Mouse (Mus musculus): ENCODE measurements around the gene Kat7. TPM values are rescaled to one million over a fixed set of nuclear protein-coding genes. Genes with fewer than 3 reads are reported as not detected.
A peak's percentile ranks its signal among the peaks of the same experiment; 100 is the strongest.

The Kat7 gene
- polyA plus RNA-seq, 2 experiments, result 49.7 to 58.5 TPM

DNA sequence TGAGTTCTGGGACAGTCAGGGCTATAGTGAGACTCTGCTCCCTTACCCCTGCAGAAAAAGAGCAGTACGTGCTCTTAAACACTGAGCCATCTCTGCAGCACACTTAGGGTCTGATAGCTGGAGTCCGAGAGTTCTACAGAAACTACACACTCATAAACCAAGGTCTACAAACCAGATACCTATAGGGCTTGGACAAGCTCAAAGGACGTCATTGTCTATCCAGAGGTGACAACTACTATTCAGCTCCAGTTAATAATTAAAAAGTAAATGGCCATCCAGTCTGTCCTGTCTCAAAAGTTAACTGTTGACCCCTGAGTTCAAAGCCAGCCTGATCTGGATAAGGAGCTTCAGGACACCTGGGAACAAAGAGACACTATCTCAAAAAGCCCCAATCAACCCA, 8.3 kb downstream of the Kat7 start:
- Histone ChIP-seq H3K27me3 (ENCODE audit: control insufficient read depth, insufficient read depth, low read length) (no peaks in the 10 kb centered on the region), H3K27ac (replicated peaks; ENCODE audit: low read depth, low read length) (no peak overlapping the region)
- ATAC-seq (ENCODE audit: low FRiP score, low read depth), result no peak

DNA sequence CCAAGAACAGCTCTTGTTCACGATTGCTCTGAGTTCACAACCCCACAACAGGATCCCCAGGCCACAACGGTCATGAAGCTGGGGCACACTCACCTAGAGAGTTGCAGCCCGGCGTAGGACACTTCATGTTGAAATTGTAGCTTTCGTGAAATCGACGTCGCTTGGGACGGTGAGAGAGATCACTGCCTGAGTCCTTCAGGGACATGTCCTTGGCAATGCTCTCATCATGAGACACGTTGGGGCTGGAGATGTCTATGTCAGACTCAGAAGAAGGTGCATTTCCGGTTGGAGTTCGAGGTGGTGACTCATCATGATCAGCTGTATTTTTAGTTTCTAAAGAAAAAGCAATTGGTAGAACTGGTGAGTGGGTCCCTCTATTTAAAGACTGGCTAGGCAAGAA, 10.2 kb downstream of the Kat7 start:
- H3K27ac ChIP-seq (replicated peaks; ENCODE audit: low read depth, low read length), result no peak overlapping the region
- no peak for TF ChIP-seq POLR2A (IDR thresholded peaks at IDR 0.05; ENCODE audit: borderline replicate concordance, extremely low read depth, insufficient read depth, insufficient read length)
- H3K9me3 ChIP-seq (ENCODE audit: control insufficient read depth, low read length), result no peaks in the 10 kb centered on the region
- no peak overlapping the region for H3K9ac ChIP-seq (ENCODE audit: low read depth, low read length, severe bottlenecking)
- H3K4me3 ChIP-seq (replicated peaks; ENCODE audit: low read length), result no peak overlapping the region
- ATAC-seq (ENCODE audit: low FRiP score, low read depth) (no peak), DNase-seq (ENCODE audit: low spot score) (no peak)
- H3K36me3 ChIP-seq (ENCODE audit: control insufficient read depth, insufficient read depth, low read length), result peaks cover 70% of the 10 kb centered on the region
- 89% methylated on average over 12 of the region's 12 CpGs for WGBS
- no peaks in the 10 kb centered on the region for H3K27me3 ChIP-seq (ENCODE audit: control insufficient read depth, insufficient read depth, low read length)
- H3K4me1 ChIP-seq (ENCODE audit: control insufficient read depth, insufficient read depth, low read length), result no peaks in the 10 kb centered on the region
- no peak overlapping the region for H3K4me2 ChIP-seq (replicated peaks; ENCODE audit: low read depth, low read length, severe bottlenecking)

More for the DNA sequence above, 8.3 kb downstream of the Kat7 start:
- no peak for DNase-seq (ENCODE audit: low spot score)
- TF ChIP-seq POLR2A (IDR thresholded peaks at IDR 0.05; ENCODE audit: borderline replicate concordance, extremely low read depth, insufficient read depth, insufficient read length), result no peak
- H3K36me3 ChIP-seq (ENCODE audit: control insufficient read depth, insufficient read depth, low read length), result peaks cover 77% of the 10 kb centered on the region
- 92% methylated on average over 3 of the region's 3 CpGs for WGBS
- H3K4me1 ChIP-seq (ENCODE audit: control insufficient read depth, insufficient read depth, low read length), result no peaks in the 10 kb centered on the region
- H3K9me3 ChIP-seq (ENCODE audit: control insufficient read depth, low read length), result no peaks in the 10 kb centered on the region
- H3K4me2 ChIP-seq (replicated peaks; ENCODE audit: low read depth, low read length, severe bottlenecking), result no peak overlapping the region
- H3K9ac ChIP-seq (ENCODE audit: low read depth, low read length, severe bottlenecking), result no peak overlapping the region
- H3K4me3 ChIP-seq (replicated peaks; ENCODE audit: low read length), result no peak overlapping the region

DNA sequence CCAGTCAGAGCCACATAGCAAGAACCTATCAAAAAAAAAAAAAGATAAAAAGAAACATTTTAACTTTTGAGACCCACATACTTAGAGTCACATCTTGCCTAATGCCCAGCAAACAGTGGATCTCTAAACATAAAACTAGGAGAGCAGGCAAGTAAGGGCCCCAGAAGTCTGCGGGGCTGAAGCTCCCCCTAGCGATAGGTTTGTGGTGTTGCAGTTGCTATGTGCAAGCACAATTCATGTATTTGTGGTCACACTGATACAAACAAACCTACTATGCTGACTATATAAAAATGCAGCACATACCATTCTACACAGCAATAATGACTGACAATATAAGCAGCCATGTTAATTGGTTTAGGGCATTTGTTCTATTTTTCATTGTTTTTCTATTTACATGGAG, 11.9 kb downstream of the Kat7 start:
- Histone ChIP-seq H3K9ac (ENCODE audit: low read depth, low read length, severe bottlenecking) (no peak overlapping the region), H3K36me3 (ENCODE audit: control insufficient read depth, insufficient read depth, low read length) (peaks cover 80% of the 10 kb centered on the region), H3K9me3 (ENCODE audit: control insufficient read depth, low read length) (no peaks in the 10 kb centered on the region), H3K4me2 (replicated peaks; ENCODE audit: low read depth, low read length, severe bottlenecking) (no peak overlapping the region), H3K27ac (replicated peaks; ENCODE audit: low read depth, low read length) (no peak overlapping the region), H3K27me3 (ENCODE audit: control insufficient read depth, insufficient read depth, low read length) (no peaks in the 10 kb centered on the region), H3K4me3 (replicated peaks; ENCODE audit: low read length) (no peak overlapping the region), H3K4me1 (ENCODE audit: control insufficient read depth, insufficient read depth, low read length) (no peaks in the 10 kb centered on the region)
- WGBS, result 26% methylated on average over 2 of the region's 2 CpGs
- DNase-seq (ENCODE audit: low spot score) (peak; percentile 35), ATAC-seq (ENCODE audit: low FRiP score, low read depth) (no peak)
- no peak for TF ChIP-seq POLR2A (IDR thresholded peaks at IDR 0.05; ENCODE audit: borderline replicate concordance, extremely low read depth, insufficient read depth, insufficient read length)

DNA sequence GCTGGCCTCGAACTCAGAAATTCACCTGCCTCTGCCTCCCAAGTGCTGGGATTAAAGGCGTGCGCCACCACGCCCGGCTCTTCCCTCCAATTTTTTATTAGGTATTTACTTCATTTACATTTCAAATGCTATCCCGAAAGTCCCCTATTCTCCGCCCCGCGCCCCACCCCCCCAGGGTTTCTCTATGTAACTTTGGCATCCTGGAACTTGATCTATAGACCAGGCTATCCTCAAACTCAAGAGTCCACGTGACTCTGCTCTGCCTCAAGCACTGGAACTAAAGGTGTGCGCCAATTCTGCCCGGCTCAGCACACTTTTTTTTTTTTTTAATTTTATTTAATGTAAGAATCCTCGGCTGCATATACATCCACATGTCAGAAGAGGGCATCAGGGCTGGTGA, 14.3 kb downstream of the Kat7 start:
- no peak for TF ChIP-seq POLR2A (IDR thresholded peaks at IDR 0.05; ENCODE audit: borderline replicate concordance, extremely low read depth, insufficient read depth, insufficient read length)
- Histone ChIP-seq H3K27ac (replicated peaks; ENCODE audit: low read depth, low read length) (no peak overlapping the region), H3K4me2 (replicated peaks; ENCODE audit: low read depth, low read length, severe bottlenecking) (no peak overlapping the region), H3K4me1 (ENCODE audit: control insufficient read depth, insufficient read depth, low read length) (no peaks in the 10 kb centered on the region), H3K9me3 (ENCODE audit: control insufficient read depth, low read length) (no peaks in the 10 kb centered on the region), H3K36me3 (ENCODE audit: control insufficient read depth, insufficient read depth, low read length) (peaks cover 77% of the 10 kb centered on the region), H3K27me3 (ENCODE audit: control insufficient read depth, insufficient read depth, low read length) (no peaks in the 10 kb centered on the region), H3K4me3 (replicated peaks; ENCODE audit: low read length) (no peak overlapping the region), H3K9ac (ENCODE audit: low read depth, low read length, severe bottlenecking) (no peak overlapping the region)
- DNase-seq (ENCODE audit: low spot score) (no peak), ATAC-seq (ENCODE audit: low FRiP score, low read depth) (no peak)
- 94% methylated on average over 13 of the region's 13 CpGs for WGBS

DNA sequence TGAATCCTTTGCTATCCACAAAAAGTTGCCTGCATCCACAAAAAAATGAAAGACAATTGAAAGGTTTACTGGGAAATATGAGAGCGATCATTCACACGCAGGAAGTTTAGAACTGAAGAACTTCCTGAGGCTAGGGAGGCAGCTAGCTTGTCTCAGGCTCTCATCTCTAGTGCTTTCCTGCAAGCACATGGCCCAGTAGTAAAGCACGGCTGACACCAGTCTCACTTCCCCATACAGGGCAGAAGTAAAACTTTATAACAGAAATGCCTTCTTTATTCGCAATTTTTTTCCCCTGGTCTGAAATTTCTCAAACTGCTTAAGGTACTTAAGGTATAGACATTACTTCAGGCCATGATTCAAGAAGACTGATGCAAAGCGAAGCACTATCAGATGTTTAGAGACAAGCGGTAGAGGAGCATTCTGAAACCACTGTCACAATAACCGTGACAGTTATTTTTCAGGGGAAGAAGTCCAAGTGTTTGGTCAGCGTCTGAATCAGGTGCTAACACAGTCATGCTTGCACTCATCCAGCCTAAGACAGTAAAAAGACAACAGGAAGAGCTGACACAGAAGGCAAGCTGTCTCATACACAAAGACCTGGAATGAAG, 16.9 kb downstream of the Kat7 start:
- no peak for ATAC-seq (ENCODE audit: low FRiP score, low read depth)
- no peaks in the 10 kb centered on the region for H3K9me3 ChIP-seq (ENCODE audit: control insufficient read depth, low read length)
- WGBS, result 82% methylated on average over 8 of the region's 8 CpGs
- DNase-seq (ENCODE audit: low spot score), result no peak
- H3K4me2 ChIP-seq (replicated peaks; ENCODE audit: low read depth, low read length, severe bottlenecking), result no peak overlapping the region
- H3K27ac ChIP-seq (replicated peaks; ENCODE audit: low read depth, low read length), result no peak overlapping the region
- peaks cover 78% of the 10 kb centered on the region for H3K36me3 ChIP-seq (ENCODE audit: control insufficient read depth, insufficient read depth, low read length)
- H3K4me1 ChIP-seq (ENCODE audit: control insufficient read depth, insufficient read depth, low read length), result no peaks in the 10 kb centered on the region
- no peak overlapping the region for H3K9ac ChIP-seq (ENCODE audit: low read depth, low read length, severe bottlenecking)
- no peak overlapping the region for H3K4me3 ChIP-seq (replicated peaks; ENCODE audit: low read length)
- TF ChIP-seq POLR2A (IDR thresholded peaks at IDR 0.05; ENCODE audit: borderline replicate concordance, extremely low read depth, insufficient read depth, insufficient read length), result no peak
- no peaks in the 10 kb centered on the region for H3K27me3 ChIP-seq (ENCODE audit: control insufficient read depth, insufficient read depth, low read length)

DNA sequence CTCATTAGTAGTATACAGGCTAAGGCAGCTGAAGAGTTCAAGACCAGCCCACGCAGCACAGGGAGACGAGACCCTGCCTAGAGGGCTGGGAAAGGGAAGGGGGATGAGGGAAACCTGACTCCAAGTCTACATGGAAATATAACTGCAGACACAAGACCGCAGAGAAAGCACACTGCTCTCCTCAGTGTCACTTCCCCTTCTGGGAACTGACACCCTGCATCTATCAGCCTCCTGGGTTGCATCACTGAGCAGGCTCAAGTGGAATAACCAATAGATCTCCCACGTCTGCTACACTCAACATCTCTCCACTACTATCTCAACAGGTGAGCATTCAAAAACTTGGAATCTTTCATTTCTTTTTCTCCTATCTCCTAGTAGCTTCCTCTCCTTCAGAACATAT, 18.0 kb downstream of the Kat7 start:
- Histone ChIP-seq H3K27ac (replicated peaks; ENCODE audit: low read depth, low read length) (no peak overlapping the region), H3K4me2 (replicated peaks; ENCODE audit: low read depth, low read length, severe bottlenecking) (no peak overlapping the region), H3K36me3 (ENCODE audit: control insufficient read depth, insufficient read depth, low read length) (peaks cover 76% of the 10 kb centered on the region), H3K27me3 (ENCODE audit: control insufficient read depth, insufficient read depth, low read length) (no peaks in the 10 kb centered on the region), H3K9me3 (ENCODE audit: control insufficient read depth, low read length) (no peaks in the 10 kb centered on the region), H3K9ac (ENCODE audit: low read depth, low read length, severe bottlenecking) (no peak overlapping the region), H3K4me1 (ENCODE audit: control insufficient read depth, insufficient read depth, low read length) (no peaks in the 10 kb centered on the region), H3K4me3 (replicated peaks; ENCODE audit: low read length) (no peak overlapping the region)
- DNase-seq (ENCODE audit: low spot score) (no peak), ATAC-seq (ENCODE audit: low FRiP score, low read depth) (no peak)
- no peak for TF ChIP-seq POLR2A (IDR thresholded peaks at IDR 0.05; ENCODE audit: borderline replicate concordance, extremely low read depth, insufficient read depth, insufficient read length)
- WGBS, result 79% methylated on average over 4 of the region's 4 CpGs

Data from limb, embryonic 14.5 days (tissue).